Mouse (Mus musculus) frontal cortex, postnatal 10 days (tissue): ENCODE data around the gene Fadd.

Experiments used
- DNase-seq, 2 experiments: peaks; one replicate each; pipeline ENCODE4 v3.0.0; 2022; ENCODE audit warnings: low spot score in 2 of 2, mixed read lengths in 1 of 2

Gene Fadd

DNA sequence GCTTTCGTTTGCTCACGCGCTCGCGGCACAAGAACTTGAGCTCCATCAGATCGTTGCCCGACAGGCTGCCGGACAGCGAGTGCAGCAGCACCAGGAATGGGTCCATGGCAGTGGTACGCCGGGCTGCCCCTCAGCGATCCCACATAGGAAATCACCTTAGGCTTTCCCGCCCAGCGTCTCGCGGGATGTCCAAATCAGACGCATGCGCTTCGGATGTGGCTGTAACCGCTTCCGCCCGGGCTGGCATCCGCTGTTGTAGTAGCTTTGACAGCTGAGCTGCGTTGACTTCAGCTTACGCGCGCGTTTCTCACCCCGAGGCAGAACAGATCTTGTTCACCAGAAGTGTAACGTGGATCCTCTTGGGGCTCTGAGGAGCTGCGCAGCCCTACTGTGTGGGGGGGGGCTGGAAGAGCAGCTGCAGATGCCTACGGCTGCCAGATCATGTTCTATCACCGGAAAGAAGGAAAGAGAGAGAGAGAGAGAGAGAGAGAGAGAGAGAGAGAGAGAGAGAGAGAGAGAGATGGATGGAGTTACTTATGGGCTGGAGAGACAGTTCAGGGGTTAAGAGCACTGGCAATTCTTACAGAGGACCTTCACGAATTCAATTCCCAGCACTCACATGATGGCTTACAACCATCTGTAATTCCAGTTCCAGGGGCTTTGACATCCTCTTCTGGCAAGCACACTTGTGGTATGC is at the start of gene Fadd:
Fadd (minus strand) TSS at position 180 of the 697 bp plus-strand sequence.
- peak; percentile 89 to 93 for DNase-seq

DNA sequence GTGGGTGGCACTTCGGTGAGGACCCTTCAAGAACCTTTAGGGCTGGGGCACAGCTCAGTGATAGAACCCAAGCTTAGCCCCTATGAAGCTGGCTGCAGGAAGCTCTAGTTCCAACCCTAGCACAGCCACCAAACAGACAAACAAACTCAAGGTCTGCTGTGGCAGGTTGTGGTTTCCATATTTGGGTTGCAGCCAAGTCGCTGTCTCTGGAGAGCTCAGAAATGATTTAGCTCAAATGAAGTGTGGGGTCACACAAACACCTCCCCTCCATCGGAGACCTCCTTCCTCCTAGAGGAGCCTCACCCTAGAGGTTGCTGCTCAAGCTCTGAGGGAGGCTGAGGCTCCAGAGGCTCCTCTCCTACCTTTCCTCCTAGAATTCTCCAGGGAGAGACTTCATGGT is 48.4 kb upstream of the Fadd start:
- DNase-seq = no peak

DNA sequence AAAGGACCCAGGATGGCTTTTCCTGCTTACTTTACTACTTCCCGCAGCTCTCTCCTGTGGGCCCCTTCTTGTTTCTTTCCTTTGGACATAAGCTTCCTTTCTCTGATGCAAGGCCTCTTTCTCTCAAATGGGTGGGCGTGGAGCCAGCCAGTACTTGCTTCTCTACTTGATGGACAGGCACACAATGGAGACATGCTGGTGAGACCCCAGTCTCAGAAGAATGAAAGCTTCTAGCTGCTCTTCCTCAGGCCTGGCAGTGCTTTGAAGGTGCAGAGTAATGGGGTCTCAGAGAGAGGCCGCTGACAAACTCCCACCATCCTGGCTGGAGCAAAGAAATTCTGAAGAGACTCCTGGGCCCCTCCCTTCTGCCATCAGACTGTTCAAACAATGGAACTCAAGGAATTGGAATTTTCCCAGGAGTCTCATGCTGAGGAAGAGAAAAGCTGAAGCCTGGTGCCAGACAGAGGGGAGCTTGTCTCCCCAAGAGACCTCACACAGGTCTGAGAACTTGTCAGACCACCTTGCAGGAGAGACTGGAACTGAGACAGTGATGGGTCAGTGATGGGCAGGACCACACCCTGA is 46.2 kb upstream of the Fadd start:
- no peak for DNase-seq

DNA sequence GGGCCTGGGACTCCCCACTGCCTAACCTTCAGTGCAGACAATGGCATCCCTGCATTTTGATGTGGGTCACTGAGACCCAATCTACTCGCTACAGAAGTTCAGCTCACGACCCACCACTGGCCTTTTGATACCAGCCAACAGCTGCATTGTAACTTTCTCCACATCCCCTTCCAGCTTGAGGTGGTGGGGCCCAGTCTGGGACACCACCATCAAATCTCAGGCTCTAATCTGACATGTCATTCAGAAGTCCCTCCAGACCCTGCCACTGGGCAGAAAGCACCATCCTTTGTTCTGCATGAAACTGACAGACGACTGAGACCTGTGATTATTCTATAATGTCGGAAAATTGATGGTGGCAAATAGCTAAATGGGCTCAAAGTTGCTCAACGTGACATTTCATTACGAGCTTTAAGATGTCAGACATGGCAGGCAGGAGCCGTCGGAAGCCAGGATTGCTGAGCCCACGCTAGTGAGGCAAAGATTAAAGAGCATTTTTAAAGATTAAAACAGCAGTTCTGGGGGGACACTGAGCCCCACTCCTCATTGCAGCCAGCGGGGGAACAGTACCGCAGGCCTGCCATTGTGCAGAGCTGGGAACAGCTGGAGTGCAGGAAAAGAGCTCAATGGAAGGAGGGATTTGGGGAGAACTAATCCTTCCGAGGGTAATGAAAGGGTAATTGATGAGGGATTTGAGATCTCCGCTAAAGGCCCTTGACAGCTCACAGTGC is 45.5 kb upstream of the Fadd start:
- no peak for DNase-seq

DNA sequence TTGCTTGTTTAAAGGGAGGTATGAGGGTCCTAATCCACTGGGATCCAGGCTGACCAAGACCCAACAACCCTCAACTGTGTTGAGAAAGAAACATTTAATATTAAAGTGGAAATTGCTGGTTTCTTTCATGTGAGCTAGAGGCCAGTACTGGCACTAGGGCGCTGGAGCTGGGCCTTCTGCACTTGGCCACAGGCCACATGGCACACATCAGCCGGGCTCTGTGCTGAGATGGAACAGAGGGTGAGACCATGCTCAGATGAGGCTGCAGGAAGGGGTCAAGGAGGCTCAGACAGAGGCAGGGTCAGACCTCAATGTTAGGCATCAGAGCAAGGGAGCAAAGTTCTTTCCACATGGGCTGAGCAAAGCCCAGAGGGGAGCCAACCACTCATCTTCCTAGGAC is 43.8 kb upstream of the Fadd start:
- no peak for DNase-seq

DNA sequence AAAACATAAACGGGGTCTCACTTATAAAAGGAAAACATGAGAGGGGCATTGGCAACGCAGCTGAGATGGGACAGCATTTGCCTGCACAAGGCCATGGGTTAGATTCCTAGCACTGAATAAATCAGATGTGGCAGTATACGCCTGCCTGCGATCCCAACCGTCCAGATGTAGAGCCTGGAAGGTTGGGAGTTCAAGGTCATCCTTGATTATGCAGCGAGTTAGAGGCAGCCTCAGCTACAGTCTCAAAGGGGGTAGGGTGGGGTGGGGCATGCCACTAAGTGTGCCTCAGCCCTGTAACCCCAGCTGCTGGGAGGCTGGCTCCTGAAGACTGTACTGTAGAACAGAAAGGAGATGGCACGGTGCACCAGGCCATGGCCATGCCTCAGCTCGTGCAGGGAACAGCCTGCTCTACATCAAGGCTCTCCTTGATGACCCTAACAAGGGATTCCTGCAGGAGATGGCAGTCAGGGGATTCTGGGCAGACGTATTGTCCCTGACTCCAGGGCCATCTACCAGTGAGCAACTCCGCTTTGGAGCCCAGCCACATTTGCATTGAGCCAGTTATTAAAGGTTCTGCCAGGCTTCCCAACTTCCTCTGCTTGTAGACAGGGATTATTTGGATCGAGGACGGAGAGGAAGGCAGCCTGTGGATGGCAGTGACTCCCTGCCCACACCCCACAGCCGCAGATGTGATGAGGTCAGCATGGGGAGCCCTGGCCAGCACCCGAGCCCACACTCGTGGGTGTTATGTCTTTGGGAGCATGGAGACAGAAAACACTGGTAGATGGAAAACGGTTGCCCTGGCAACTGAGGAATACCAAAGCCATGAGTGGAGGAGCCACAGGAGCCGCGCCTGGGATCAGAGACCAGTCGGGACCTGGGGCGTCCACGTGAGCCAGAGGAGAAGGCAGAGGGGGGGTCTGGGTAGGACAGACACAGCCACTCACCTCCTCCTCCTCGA is 38.7 kb upstream of the Fadd start:
- DNase-seq = peak; percentile 20 to 39

DNA sequence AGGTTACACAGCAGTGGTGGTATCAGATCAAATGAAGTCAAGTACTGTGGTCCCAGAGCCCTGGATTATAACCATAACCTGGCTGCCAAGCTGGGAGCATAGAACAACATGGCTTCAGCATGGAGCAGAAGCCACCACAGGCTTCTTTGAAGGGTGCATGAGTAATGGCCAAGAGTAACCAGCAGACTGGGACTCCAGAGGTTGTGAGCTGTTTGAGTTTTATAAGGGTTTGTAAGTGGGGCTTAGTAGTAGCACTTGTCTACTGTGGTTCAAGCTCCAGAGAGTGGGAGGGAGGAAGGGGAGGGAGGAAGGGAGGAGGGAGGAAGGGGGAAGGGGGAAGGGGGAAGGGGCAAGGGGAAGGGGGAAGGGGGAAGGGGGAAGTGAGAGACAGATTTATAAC is 38.1 kb upstream of the Fadd start:
- no peak for DNase-seq

DNA sequence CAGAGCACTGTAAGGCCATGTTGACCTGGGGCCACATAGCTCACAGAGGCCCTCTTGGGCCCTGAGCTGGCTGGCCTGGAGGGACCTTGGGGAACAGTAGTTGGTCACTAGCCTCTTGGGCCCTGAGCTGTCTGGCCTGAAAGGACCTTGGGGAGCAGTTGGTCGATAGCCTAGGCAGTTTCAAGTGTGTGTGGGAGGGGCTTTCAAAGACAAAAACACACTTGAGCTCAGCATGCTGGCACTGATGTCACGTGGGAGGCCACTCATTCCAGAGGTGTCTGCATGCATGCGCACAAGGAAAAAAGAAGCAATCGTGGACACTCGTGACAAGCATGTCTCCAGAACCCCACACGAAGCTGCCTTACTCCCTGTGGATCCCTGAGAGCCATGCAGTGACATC is 33.1 kb upstream of the Fadd start:
- no peak for DNase-seq

DNA sequence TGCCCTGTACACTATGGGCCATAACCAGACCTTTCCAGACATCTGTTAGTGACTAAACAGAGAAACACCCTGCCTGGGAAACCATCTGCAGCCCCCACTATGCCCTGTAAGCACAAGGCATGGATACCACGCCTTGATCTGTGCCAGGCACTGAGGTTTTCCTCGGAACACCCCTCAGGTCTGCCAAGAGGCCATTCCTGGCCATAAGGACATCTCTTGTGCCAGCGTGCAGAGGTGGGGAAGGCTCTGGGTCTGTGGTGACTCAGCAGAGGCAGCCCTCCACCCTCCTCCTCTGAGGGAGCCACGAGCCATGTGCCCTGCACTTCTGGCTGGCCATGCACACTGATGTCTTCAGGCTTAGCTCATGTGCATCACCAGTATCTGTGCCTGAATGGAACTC is 30.6 kb upstream of the Fadd start:
- no peak for DNase-seq

DNA sequence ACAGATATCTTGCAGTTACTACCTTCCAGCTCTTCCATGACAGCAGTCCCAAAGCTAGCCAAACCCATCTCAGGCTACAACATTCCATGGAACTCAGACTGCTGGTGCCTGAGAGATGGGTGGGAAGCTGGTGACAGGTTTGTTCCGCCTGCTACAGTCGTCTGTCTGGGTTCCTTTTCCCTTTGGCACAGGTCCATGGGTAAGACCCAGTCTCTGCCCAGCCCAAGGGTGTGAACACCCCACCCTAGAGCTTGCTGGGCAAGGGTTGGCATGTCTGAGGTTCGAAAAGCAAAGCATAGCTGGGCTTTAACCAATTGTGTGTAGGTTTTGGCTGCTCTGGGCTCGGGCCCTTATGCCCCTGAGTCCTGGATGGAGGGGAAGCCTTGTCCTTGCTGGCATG is 30.1 kb upstream of the Fadd start:
- DNase-seq = no peak

DNA sequence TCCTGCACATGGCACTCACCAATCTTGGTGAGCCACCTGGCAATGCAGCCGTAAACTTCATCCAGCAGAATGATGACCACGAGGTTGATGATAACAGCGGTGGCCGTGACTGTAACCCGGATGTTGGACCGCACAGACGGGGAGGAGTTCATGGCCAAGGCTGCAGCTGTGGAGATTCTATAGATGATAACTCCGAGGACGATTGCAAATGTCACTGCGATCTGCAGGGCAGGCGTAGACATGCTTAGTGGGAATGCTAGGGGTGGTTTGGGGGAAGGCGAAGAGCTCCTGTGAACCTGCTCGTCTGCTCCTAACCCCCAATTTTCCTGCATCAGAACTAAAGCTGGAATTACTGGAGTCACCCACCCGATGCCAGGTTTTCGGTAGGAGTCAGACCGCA is 29.3 kb upstream of the Fadd start:
- DNase-seq = no peak

DNA sequence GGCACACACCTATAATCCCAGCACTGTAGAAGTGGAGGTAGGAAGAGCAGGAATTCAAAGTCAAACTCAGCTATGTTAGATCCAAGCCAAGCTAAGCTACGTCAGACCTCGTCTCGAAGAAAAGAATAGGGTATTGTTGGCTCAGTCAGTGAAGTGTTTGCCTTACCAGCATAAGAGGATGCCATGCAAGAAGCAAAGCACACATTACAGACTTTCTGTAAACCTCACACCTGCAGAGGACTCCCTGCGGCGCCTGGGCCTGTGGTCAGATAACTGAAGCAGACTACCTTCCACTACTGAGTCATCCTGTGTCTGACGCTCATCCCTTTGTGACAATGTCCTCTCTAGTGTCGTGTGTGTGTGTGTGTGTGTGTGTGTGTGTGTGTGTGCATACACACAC is 27.3 kb upstream of the Fadd start:
- DNase-seq = no peak

DNA sequence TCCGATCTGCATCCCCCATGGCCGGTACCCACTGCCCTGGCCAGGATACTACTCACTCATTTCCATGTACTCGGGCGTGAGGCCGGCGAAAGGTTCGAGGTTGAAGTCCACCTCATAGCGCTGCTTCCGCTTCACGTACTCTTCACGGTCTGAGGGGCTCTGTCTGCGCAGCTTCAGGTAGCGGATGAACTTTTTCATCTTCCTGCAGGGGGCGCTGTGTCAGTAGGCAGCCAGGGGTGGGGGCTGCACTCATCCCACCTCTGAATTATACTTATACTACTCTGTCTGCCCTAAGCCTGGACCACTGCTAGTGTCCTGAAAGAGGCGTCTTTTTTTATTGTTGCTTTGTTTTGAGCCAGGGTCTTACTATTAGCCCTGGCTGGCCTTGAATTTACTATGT is 25.6 kb upstream of the Fadd start:
- no peak for DNase-seq

DNA sequence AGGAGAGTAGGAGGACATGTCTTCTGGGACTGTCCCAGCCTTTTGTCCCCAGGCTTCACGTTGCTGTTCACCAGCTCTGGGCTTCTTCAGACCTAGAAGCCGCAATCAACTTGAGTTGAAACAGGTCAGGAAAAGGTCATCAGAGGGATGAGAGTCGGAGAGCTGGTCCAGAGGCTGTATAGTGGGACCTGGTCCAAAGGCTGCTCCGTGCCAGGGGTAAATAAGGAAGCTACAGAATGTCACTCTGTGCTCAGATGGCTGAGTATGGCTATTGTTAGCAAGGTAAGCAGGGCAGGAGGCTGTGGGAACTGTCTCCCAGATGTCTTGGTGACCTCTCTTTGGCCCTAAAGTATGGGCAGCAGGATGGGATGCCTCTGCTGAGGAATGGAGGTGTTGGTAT is 22.5 kb upstream of the Fadd start:
- DNase-seq = no peak

DNA sequence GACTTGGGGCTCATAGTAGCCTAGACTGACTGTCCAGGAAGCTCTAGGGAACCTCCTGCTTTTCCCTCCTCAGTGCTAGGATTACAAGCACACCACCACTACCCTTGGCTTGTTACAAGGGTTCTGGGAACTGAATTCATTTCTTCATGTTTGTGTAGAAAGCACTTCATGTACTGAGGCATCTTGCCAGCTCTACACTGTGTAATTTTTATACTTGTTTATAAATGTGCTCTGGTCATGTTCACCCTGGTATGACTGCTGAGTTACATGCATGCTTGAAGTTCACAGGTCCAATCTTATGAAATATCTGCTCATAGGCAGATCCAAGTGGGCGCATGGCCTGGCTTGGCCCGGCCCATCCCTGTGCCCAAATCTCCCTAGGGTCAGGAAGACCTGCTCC is 22.0 kb upstream of the Fadd start:
- no peak for DNase-seq

DNA sequence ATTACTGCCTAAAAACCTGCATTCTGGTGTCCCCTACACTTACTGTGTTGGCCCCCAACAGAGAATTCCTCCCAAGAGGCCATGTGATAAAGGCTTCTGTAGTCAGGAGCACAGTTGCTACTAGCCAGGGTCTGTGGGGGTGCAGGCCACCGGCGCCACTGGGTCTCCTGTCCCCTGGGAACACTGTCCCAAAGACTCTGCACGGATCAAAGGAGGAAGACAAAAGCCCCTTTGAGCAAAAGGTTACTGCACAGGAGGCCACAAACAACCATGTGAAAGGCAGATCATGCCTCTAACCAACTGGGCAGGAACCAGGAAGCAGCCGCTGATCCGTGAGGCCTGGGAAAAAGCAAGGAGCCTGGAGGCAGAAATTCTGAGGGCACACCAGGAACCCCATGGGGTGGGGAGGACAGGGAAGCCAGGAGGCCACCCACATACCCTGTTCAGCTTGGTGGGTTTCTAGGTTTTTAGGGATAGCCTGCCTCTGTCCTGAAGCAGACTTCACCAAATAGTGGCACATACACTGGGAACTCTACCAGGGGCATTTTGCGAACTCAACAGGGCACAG is 18.2 kb upstream of the Fadd start:
- DNase-seq = no peak

DNA sequence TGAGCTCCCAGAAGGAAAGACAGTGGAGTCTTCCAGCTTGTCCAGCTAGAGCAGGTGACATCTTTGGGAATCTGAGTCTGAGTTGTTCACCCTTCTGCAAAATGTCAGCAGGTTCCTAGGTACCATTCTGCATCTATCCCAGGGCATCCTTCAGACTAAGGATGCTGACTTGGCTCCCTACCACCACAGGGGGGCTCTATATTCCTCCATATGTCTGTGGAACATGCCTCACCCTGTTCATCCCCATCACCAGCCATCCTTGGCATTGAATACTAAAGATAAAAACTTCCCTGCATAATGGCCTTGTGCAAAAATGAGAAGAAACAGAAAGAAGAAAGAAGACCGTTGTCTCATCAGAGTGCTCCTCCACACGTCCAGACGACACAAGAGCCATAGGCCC is 7.2 kb upstream of the Fadd start:
- no peak for DNase-seq

DNA sequence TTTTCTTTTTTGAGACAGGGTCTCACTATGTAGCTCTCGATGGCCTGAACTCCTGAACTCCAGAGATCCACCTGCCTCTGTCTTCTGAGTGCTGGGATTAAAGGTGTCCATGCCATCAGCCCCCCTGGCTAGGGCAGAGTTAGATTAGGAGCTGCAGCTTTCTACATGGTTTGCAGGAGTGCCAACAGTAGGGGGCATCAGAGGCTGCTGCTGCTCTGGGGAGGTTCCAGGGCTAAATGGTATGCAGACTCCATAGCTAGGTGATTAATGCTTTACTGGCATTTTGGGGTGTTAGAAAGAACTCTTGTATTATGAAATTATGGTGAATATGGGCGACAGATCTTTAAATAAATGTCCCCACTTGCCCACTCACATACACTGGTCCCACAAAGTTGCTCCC is 5.0 kb upstream of the Fadd start:
- peak in 1 of 2 experiments; percentile 64 for DNase-seq

DNA sequence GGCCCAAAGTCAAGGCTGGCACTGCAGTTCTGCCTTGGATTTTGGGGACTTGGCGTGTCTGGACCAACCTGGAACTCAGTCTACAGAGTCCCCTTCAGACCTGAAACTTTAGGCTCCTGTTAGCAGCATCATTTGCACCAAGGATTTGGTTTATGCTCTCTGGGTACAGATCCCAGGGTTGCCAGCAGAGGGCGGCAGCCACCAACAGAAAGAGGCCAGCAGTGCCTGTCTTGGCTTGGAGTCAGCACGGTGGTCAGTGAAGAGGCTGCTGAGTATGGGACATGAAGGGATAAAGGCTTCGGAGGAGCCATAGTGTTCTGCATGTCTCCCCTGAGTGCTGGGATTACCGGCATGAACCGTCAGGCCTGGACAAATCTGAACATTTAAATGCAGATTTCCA is 3.4 kb upstream of the Fadd start:
- DNase-seq = peak in 1 of 2 experiments; percentile 67

DNA sequence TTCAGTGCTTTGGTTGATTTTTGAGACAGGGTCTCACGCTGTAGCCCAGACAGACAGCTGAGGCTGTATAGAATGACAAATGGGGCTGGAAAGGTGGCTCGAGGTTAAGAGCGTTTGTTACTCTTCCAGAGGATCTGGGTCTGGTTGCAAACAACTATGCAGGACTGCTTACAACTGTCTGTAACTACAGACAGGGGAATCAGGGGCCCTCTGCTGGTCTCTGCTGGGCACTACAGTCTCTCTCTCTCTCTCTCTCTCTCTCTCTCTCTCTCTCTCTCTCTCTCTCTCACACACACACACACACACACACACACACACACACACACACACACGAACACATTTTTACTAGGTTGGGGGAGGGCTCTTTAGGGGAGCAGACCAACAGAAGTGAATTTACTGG is 1.4 kb upstream of the Fadd start:
- DNase-seq = peak in 1 of 2 experiments; percentile 25

DNA sequence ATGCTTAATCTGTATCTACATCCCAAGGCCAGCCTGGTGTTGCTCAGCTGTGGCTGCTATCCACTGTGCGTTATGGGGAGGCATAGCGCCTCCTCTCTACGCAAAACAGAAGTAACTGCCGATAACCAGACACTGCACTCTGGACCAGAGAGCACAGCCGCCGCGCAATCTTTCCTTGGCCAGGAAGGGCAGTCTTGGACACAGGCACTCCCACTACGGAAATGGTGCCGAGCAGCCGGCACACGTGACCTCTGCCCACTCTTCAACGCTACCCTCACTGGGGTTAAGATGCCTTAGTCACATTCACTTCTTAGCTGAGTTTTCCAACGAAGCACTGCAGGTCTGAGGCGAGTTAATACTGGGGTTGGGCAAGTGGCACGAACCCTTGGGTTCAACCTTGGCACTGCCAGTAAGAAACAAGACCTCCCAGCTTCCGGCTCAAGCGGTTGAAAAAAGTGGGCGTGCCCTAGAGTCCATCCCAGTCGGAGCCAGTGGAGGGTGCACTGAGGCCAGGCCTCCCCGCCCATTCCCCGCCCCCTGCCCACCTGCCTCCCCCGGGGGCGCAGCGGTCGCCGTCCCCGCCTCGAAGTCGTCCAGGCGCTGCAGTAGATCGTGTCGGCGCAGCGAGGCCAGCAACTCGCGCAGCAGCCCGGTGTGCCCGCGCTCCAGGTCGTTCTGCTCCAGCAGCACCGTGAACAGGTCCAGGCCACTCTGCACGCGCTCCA is 542 bp downstream of the Fadd start:
- DNase-seq = peak; percentile 54 to 57
